Mouse (Mus musculus) neural tube, embryonic 13.5 days (tissue): ENCODE results near the gene Scamp1. TPM values are rescaled to one million over a fixed set of nuclear protein-coding genes. Genes with fewer than 3 reads are reported as not detected.

Experiments used
- ATAC-seq: fragments of 200-750 bp; cut with Nextera tagmentation; 2 replicates; pipeline ENCODE4 v1.8.0; 2017; ENCODE audit warnings: low read depth, mild to moderate bottlenecking, moderate TSS enrichment, moderate library complexity
- H3K27ac ChIP-seq: fragments of 300-500 bp; sonication (generic); replicated peaks from 2 replicates; pipeline ENCODE4 v1.5.1; 2015; ENCODE audit warnings: moderate library complexity, mild to moderate bottlenecking, inconsistent platforms
- H3K27me3 ChIP-seq: fragments of 300-500 bp; sonication (generic); 2 replicates; pipeline ENCODE4 v1.6.1; 2015; ENCODE audit warnings: mild to moderate bottlenecking, inconsistent platforms
- H3K36me3 ChIP-seq: fragments of 300-500 bp; sonication (generic); 2 replicates; pipeline ENCODE4 v1.6.1; 2015; ENCODE audit warnings: mild to moderate bottlenecking, inconsistent platforms
- H3K4me1 ChIP-seq: fragments of 300-500 bp; sonication (generic); replicated peaks from 2 replicates; pipeline ENCODE4 v1.6.1; 2015; ENCODE audit warnings: inconsistent platforms
- H3K4me2 ChIP-seq: fragments of 300-500 bp; sonication (generic); 2 replicates; pipeline ENCODE4 v1.6.1; 2015; ENCODE audit warnings: inconsistent platforms, mild to moderate bottlenecking, moderate library complexity
- H3K4me3 ChIP-seq: fragments of 300-500 bp; sonication (generic); 2 replicates; pipeline ENCODE4 v1.5.1; 2015; ENCODE audit warnings: mild to moderate bottlenecking, inconsistent platforms
- H3K9ac ChIP-seq: fragments of 300-500 bp; sonication (generic); 2 replicates; pipeline ENCODE4 v1.6.1; 2015; ENCODE audit warnings: moderate library complexity, mild to moderate bottlenecking, inconsistent platforms
- H3K9me3 ChIP-seq: fragments of 300-500 bp; sonication (generic); 2 replicates; pipeline ENCODE4 v1.6.1; 2016; ENCODE audit warnings: inconsistent platforms
- WGBS: fragments of 180-500 bp; shearing (Covaris S2); methylation state at CpG from one replicate; pipeline ENCODE4 v1.1.7; 2015; 5-methylcytosine and 5-hydroxymethylcytosine counted together
- polyA plus RNA-seq: library from polyadenylated mRNA; unstranded; fragments of >200 nt; fragmentation: Nextera tagmentation; extraction: Ambion mirVana; gene quantifications from 2 replicates; pipeline ENCODE4 v1.2.1, GENCODE M21; 2015

Scamp1 gene
- polyA plus RNA-seq, 1 experiment from 2014 or later: 111 TPM

- Histone ChIP-seq H3K4me1 (peaks cover 18% of the 10 kb centered on the region), H3K36me3 (no peaks in the 10 kb centered on the region), H3K27ac (no peak overlapping the region), H3K9me3 (no peaks in the 10 kb centered on the region), H3K27me3 (no peaks in the 10 kb centered on the region), H3K4me3 (no peak overlapping the region), H3K9ac (no peak overlapping the region), H3K4me2 (no peak overlapping the region)
- no peak for ATAC-seq
- 90% methylated on average over 8 of the region's 8 CpGs for WGBS
Observed at GRCm38 (mm10) chr13:94183372-94184021, 102.2 kb downstream of the Scamp1 start.

DNA sequence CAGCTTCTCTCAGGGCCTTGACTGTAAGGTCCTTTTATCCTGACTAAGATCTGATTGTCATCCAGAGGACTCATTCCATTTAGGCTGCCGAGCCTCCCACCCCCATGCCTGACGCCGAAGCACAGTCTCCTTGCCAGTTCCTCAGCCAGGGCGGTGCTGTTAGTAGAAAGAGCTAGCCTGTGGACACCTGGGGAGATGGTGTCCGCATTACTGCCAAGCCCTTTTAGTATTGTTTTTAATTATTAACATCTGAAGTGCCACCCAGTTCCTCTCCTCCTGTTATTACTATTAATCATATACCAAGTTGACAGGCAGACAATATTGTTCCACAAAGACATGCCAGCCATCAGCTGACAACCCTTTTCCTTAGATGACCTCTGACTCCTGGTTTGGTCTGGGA lies 103.6 kb downstream of the Scamp1 start:
- H3K9ac ChIP-seq: no peak overlapping the region
- H3K27ac ChIP-seq: no peak overlapping the region
- H3K9me3 ChIP-seq: no peaks in the 10 kb centered on the region
- no peak overlapping the region for H3K4me3 ChIP-seq
- no peak overlapping the region for H3K4me2 ChIP-seq
- no peak for ATAC-seq
- H3K4me1 ChIP-seq: peaks cover 17% of the 10 kb centered on the region
- no peaks in the 10 kb centered on the region for H3K27me3 ChIP-seq
- WGBS: 82% methylated on average over 5 of the region's 5 CpGs
- H3K36me3 ChIP-seq: no peaks in the 10 kb centered on the region

GRCm38 (mm10) chr13:94180477-94181420 lies 104.9 kb downstream of the Scamp1 start:
- Histone ChIP-seq H3K27me3 (peaks cover 9% of the 10 kb centered on the region; the same call in 1 of the 2 replicates), H3K9ac (no peak overlapping the region), H3K27ac (no peak overlapping the region), H3K4me2 (no peak overlapping the region), H3K9me3 (no peaks in the 10 kb centered on the region), H3K36me3 (no peaks in the 10 kb centered on the region), H3K4me1 (peaks cover 17% of the 10 kb centered on the region), H3K4me3 (no peak overlapping the region)
- no peak for ATAC-seq
- WGBS: 86% methylated on average over 5 of the region's 5 CpGs

- 59% methylated on average over 11 of the region's 11 CpGs for WGBS
- peak; percentile 32 for ATAC-seq
- peaks cover 36% of the 10 kb centered on the region for H3K4me1 ChIP-seq
- no peak overlapping the region for H3K4me2 ChIP-seq
- H3K9me3 ChIP-seq: no peaks in the 10 kb centered on the region
- no peaks in the 10 kb centered on the region for H3K36me3 ChIP-seq
- 0 out of 2 replicates have a peak overlapping the region, but pooled peaks have one; percentile 34 for H3K9ac ChIP-seq
- H3K4me3 ChIP-seq: no peak overlapping the region
- H3K27ac ChIP-seq: no peak overlapping the region
- peaks cover 27% of the 10 kb centered on the region for H3K27me3 ChIP-seq
Observed at GRCm38 (mm10) chr13:94178401-94179040, 107.1 kb downstream of the Scamp1 start.

DNA sequence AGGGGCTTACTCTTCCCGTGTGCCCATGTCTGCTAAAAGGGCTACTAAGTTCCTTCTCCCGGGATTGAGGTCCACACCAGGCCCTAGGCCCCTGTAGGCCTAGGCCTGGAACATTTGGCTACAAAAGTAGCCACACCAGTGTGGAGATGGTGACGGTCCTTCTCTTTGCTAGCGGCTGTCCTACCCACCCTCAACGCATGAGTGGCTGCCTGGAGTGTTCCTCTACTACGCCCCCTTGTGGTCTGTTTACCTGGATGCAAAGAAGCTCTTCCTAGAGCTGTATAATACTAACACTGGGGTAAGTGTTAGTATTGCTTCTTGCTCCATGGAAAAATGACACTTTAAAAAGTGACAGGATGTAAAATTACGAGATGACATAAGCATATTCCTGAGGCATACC lies 108.5 kb downstream of the Scamp1 start:
- Histone ChIP-seq H3K4me2 (no peak overlapping the region), H3K9ac (no peak overlapping the region), H3K4me1 (peaks cover 40% of the 10 kb centered on the region), H3K4me3 (no peak overlapping the region), H3K27me3 (peaks cover 41% of the 10 kb centered on the region), H3K9me3 (no peaks in the 10 kb centered on the region), H3K36me3 (no peaks in the 10 kb centered on the region), H3K27ac (no peak overlapping the region)
- WGBS: 61% methylated on average over 7 of the region's 7 CpGs
- no peak for ATAC-seq

- H3K27ac ChIP-seq: no peak overlapping the region
- no peak overlapping the region for H3K4me3 ChIP-seq
- peak overlapping the region; percentile 96 for H3K4me2 ChIP-seq
- H3K4me1 ChIP-seq: peaks cover 40% of the 10 kb centered on the region
- H3K36me3 ChIP-seq: no peaks in the 10 kb centered on the region
- no peak overlapping the region for H3K9ac ChIP-seq
- H3K27me3 ChIP-seq: peaks cover 49% of the 10 kb centered on the region
- H3K9me3 ChIP-seq: no peaks in the 10 kb centered on the region
- no peak for ATAC-seq
- 77% methylated on average over 6 of the region's 6 CpGs for WGBS
Observed at GRCm38 (mm10) chr13:94175379-94176050, 110.1 kb downstream of the Scamp1 start.

DNA sequence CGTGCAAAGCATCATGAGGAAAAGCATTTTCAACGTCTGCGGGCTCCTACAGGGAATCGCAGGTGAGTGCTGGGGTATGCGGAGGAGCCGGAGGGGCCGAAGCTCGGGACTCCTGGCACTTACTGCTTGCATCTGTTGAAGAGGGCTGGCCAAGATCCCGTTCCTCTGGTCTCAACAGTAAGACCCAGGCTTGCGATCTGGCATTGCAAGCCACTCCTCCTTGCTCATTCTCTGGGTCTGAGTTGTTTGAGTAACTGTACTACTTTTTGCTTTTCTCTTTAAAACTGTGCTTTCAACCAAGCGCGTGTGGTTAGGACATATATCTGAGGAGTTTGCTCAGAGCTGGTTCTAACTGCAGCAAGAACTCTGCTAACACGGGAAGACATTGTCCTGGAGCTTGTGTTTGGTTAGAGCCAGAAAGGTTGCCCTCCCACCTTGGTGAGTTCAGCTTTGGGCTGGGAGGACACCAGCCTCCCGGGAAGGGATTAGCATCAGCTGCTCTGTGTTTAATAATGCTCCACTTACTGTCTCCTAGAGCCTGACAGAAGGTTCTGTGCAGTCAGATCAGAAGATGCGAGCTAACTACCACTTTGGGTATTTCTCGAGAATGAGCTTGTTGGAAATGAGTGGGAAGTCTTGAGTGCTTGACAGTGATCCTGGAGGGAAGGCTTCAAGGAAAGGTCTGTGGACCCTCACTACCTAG lies 110.9 kb downstream of the Scamp1 start:
- Histone ChIP-seq H3K36me3 (no peaks in the 10 kb centered on the region), H3K4me2 (peak overlapping the region; percentile 96), H3K4me3 (peak overlapping the region; percentile 50), H3K27ac (no peak overlapping the region), H3K4me1 (peaks cover 40% of the 10 kb centered on the region), H3K9ac (peak overlapping the region; percentile 72), H3K9me3 (no peaks in the 10 kb centered on the region), H3K27me3 (peaks cover 49% of the 10 kb centered on the region)
- WGBS: 25% methylated on average over 16 of the region's 16 CpGs
- no peak for ATAC-seq

GRCm38 (mm10) chr13:94173633-94174576 lies 111.8 kb downstream of the Scamp1 start:
- H3K9me3 ChIP-seq: no peaks in the 10 kb centered on the region
- no peaks in the 10 kb centered on the region for H3K36me3 ChIP-seq

GRCm38 (mm10) chr13:94172533-94173310 lies 112.9 kb downstream of the Scamp1 start:
- peaks cover 23% of the 10 kb centered on the region for H3K4me1 ChIP-seq
- H3K27me3 ChIP-seq: peaks cover 49% of the 10 kb centered on the region
- H3K4me2 ChIP-seq: peak overlapping the region; percentile 96; the same call in 1 of the 2 replicates
- H3K9ac ChIP-seq: no peak overlapping the region
- H3K27ac ChIP-seq: no peak overlapping the region
- WGBS: 63% methylated on average over 15 of the region's 15 CpGs
- ATAC-seq: peak; percentile 23; the same call in 1 of the 2 replicates
- no peak overlapping the region for H3K4me3 ChIP-seq
- H3K9me3 ChIP-seq: no peaks in the 10 kb centered on the region
- H3K36me3 ChIP-seq: no peaks in the 10 kb centered on the region

More at GRCm38 (mm10) chr13:94173633-94174576, 111.8 kb downstream of the Scamp1 start:
- H3K4me3 ChIP-seq: peak overlapping the region; percentile 50
- peak overlapping the region; percentile 96 for H3K4me2 ChIP-seq
- H3K9ac ChIP-seq: peak overlapping the region; percentile 72
- H3K27ac ChIP-seq: no peak overlapping the region
- 4% methylated on average over 52 of the region's 55 CpGs for WGBS
- peaks cover 32% of the 10 kb centered on the region for H3K4me1 ChIP-seq
- peaks cover 49% of the 10 kb centered on the region for H3K27me3 ChIP-seq
- ATAC-seq: peak; percentile 48

DNA sequence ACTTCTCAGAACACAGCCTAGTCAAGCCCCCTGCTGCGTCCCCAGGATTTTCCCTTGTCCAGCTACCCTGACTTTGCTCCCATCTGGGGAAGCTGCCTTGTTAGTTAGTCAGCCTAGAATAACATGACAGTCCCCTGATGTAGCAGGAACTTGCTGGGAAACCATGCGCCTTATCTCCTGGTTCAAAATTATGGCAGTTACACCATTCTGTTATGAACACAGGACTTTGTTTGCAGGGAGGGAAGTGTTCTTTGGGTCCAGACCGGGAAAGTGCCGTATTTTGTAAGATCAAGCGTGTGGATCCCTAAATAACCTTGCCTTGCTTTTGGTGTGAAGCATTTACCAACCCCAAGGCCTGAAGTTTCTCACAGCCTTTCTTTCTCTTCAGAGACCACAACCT lies 114.0 kb downstream of the Scamp1 start:
- Histone ChIP-seq H3K4me2 (no peak overlapping the region), H3K36me3 (no peaks in the 10 kb centered on the region), H3K27me3 (peaks cover 49% of the 10 kb centered on the region), H3K4me3 (no peak overlapping the region), H3K27ac (no peak overlapping the region), H3K4me1 (peaks cover 23% of the 10 kb centered on the region), H3K9me3 (no peaks in the 10 kb centered on the region), H3K9ac (no peak overlapping the region)
- WGBS: 38% methylated on average over 5 of the region's 5 CpGs
- no peak for ATAC-seq
